Mouse (Mus musculus) MEL (cell line): ENCODE measurements at regions not wholly inside any gene's neighbourhood (a gene's known extent, or its start where the extent isn't known, plus 50 kb on each side); places are given as distances from the start of the nearest gene placed in this dataset.

Experiments
- DNase-seq: peaks from one replicate; pipeline ENCODE4 v3.0.0; 2011; ENCODE audit warnings: low read depth, low spot score
- H3K27ac ChIP-seq: 2 replicates; pipeline ENCODE4 v1.5.1; 2012; ENCODE audit warnings: low read depth, mild to moderate bottlenecking, control low read depth, low read length, moderate library complexity; ENCODE audit not compliant: control insufficient read depth
- H3K27me3 ChIP-seq, 2 experiments: fragments of 150-350 bp in 1 of 2; sonication (generic) in 1 of 2; 2 replicates each; pipeline ENCODE4 v1.6.1; 2012; ENCODE audit warnings: low read length in 2 of 2, mild to moderate bottlenecking in 2 of 2, improper control_type of control experiment in 1 of 2, moderate library complexity in 1 of 2; ENCODE audit not compliant: insufficient read depth in 2 of 2, control insufficient read depth in 1 of 2
- H3K36me3 ChIP-seq, 2 experiments: 2 replicates each; pipeline ENCODE4 v1.6.1; 2012 to 2014; ENCODE audit warnings: low read length in 2 of 2, improper control_type of control experiment in 1 of 2, inconsistent platforms in 1 of 2, mild to moderate bottlenecking in 1 of 2; ENCODE audit not compliant: insufficient read depth in 2 of 2, control insufficient read depth in 1 of 2
- H3K4me1 ChIP-seq, 2 experiments: fragments of 150-350 bp in 1 of 2; sonication (generic) in 1 of 2; 2 replicates each; pipeline ENCODE4 v1.6.1; 2012; ENCODE audit warnings: low read length in 2 of 2, improper control_type of control experiment in 1 of 2, mild to moderate bottlenecking in 1 of 2; ENCODE audit not compliant: insufficient read depth in 2 of 2, control insufficient read depth in 1 of 2
- H3K4me3 ChIP-seq, 2 experiments: fragments of 150-350 bp in 1 of 2; sonication (generic) in 1 of 2; 2 replicates each; pipeline ENCODE4 v1.5.1; 2012; ENCODE audit warnings: low read depth in 2 of 2, low read length in 2 of 2, mild to moderate bottlenecking in 2 of 2, moderate library complexity in 2 of 2, control low read depth in 1 of 2, improper control_type of control experiment in 1 of 2; ENCODE audit not compliant: control insufficient read depth in 1 of 2, insufficient read depth in 1 of 2
- H3K79me2 ChIP-seq: 2 replicates; pipeline ENCODE4 v1.6.1; 2012; ENCODE audit warnings: mild to moderate bottlenecking, low read length, moderate library complexity; ENCODE audit not compliant: control insufficient read depth, poor library complexity, insufficient read depth
- H3K9ac ChIP-seq: 2 replicates; pipeline ENCODE4 v1.6.1; 2012; ENCODE audit warnings: low read depth, mild to moderate bottlenecking, control low read depth, low read length, moderate library complexity; ENCODE audit not compliant: control insufficient read depth, poor library complexity, severe bottlenecking
- H3K9me3 ChIP-seq: fragments of 150-350 bp; sonication (generic); replicated peaks from 2 replicates; pipeline ENCODE4 v1.6.1; 2012; ENCODE audit warnings: mild to moderate bottlenecking, low read length, improper control_type of control experiment, moderate library complexity; ENCODE audit not compliant: insufficient read depth
- CHD1 ChIP-seq: IDR thresholded peaks from 2 replicates; pipeline ENCODE4 v1.6.1; 2012; ENCODE audit warnings: low read depth, mild to moderate bottlenecking, inconsistent platforms, low read length, improper control_type of control experiment
- CTCF ChIP-seq, 3 experiments: IDR thresholded peaks in 2 of 3; conservative IDR thresholded peaks in 1 of 3; 2 replicates each; pipeline ENCODE4 v1.5.1; 2011 to 2012; ENCODE audit warnings: low read length in 3 of 3, low read depth in 2 of 3, mild to moderate bottlenecking in 2 of 3, improper control_type of control experiment in 1 of 3, inconsistent platforms in 1 of 3, mixed read lengths in 1 of 3, moderate library complexity in 1 of 3; ENCODE audit not compliant: control insufficient read depth in 1 of 3, insufficient read depth in 1 of 3, poor library complexity in 1 of 3, severe bottlenecking in 1 of 3
- EP300 ChIP-seq, 2 experiments: IDR thresholded peaks; 2 replicates each; pipeline ENCODE4 v1.6.1; 2011; ENCODE audit warnings: improper control_type of control experiment in 2 of 2, low read length in 2 of 2, low read depth in 1 of 2, mild to moderate bottlenecking in 1 of 2
- HCFC1 ChIP-seq: IDR thresholded peaks from 2 replicates; pipeline ENCODE4 v1.6.1; 2012; ENCODE audit warnings: low read depth, mild to moderate bottlenecking, inconsistent platforms, low read length, improper control_type of control experiment, moderate library complexity
- JUND ChIP-seq: IDR thresholded peaks from 2 replicates; pipeline ENCODE4 v1.6.1; 2011; ENCODE audit warnings: low read depth, mild to moderate bottlenecking, improper control_type of control experiment, low read length
- KAT2A ChIP-seq: conservative IDR thresholded peaks from 2 replicates; pipeline ENCODE4 v1.6.1; 2012; ENCODE audit warnings: low read depth, low read length, improper control_type of control experiment, inconsistent platforms
- MAFK ChIP-seq: IDR thresholded peaks from 2 replicates; pipeline ENCODE4 v1.6.1; 2011; ENCODE audit warnings: low read depth, mild to moderate bottlenecking, low read length, improper control_type of control experiment, borderline replicate concordance
- MAX ChIP-seq: IDR thresholded peaks from 2 replicates; pipeline ENCODE4 v1.6.1; 2011; ENCODE audit warnings: low read length, improper control_type of control experiment
- MAZ ChIP-seq: IDR thresholded peaks from 2 replicates; pipeline ENCODE4 v1.6.1; 2012; ENCODE audit warnings: low read depth, mild to moderate bottlenecking, inconsistent platforms, low read length, improper control_type of control experiment
- MEF2A ChIP-seq: IDR thresholded peaks from 2 replicates; pipeline ENCODE4 v1.6.1; 2014; ENCODE audit warnings: low read depth, mild to moderate bottlenecking, inconsistent platforms, low read length, improper control_type of control experiment; ENCODE audit not compliant: poor library complexity, insufficient replicate concordance, severe bottlenecking; ENCODE audit errors: extremely low read depth
- MYB ChIP-seq: IDR thresholded peaks from 2 replicates; pipeline ENCODE4 v1.6.1; 2011; ENCODE audit warnings: mild to moderate bottlenecking, low read depth, low read length, improper control_type of control experiment
- NRF1 ChIP-seq: IDR thresholded peaks from 2 replicates; pipeline ENCODE4 v1.6.1; 2014; ENCODE audit warnings: low read depth, mild to moderate bottlenecking, inconsistent platforms, low read length, improper control_type of control experiment, moderate library complexity; ENCODE audit not compliant: poor library complexity, insufficient read depth, severe bottlenecking
- POLR2A ChIP-seq, 2 experiments: IDR thresholded peaks; 2 replicates each; pipeline ENCODE4 v1.6.1; 2011 to 2012; ENCODE audit warnings: low read length in 2 of 2, mild to moderate bottlenecking in 2 of 2, control low read depth in 1 of 2, improper control_type of control experiment in 1 of 2, low read depth in 1 of 2, moderate library complexity in 1 of 2; ENCODE audit not compliant: control insufficient read depth in 1 of 2, insufficient read depth in 1 of 2, poor library complexity in 1 of 2
- POLR2AphosphoS5 ChIP-seq: IDR thresholded peaks from 2 replicates; pipeline ENCODE4 v1.6.1; 2012; ENCODE audit warnings: low read depth, borderline replicate concordance, mild to moderate bottlenecking, inconsistent platforms, low read length, moderate library complexity, mixed read lengths
- RCOR1 ChIP-seq: IDR thresholded peaks from 2 replicates; pipeline ENCODE4 v1.6.1; 2012; ENCODE audit warnings: low read depth, mild to moderate bottlenecking, inconsistent platforms, low read length, improper control_type of control experiment
- SIN3A ChIP-seq: IDR thresholded peaks from 2 replicates; pipeline ENCODE4 v1.6.1; 2012; ENCODE audit warnings: low read length, improper control_type of control experiment, inconsistent platforms
- SMC3 ChIP-seq: IDR thresholded peaks from 2 replicates; pipeline ENCODE4 v1.6.1; 2011; ENCODE audit warnings: low read depth, low read length, improper control_type of control experiment
- TCF12 ChIP-seq: IDR thresholded peaks from 2 replicates; pipeline ENCODE4 v1.6.1; 2014; ENCODE audit warnings: low read depth, mild to moderate bottlenecking, inconsistent platforms, low read length, improper control_type of control experiment, moderate library complexity
- USF2 ChIP-seq, 2 experiments: IDR thresholded peaks; 2 replicates each; pipeline ENCODE4 v1.6.1; 2011 to 2012; ENCODE audit warnings: improper control_type of control experiment in 2 of 2, low read length in 2 of 2, borderline replicate concordance in 1 of 2, inconsistent platforms in 1 of 2, low read depth in 1 of 2, mild to moderate bottlenecking in 1 of 2; ENCODE audit not compliant: insufficient read depth in 1 of 2
- ZC3H11A ChIP-seq: IDR thresholded peaks from 2 replicates; pipeline ENCODE4 v1.6.1; 2012; ENCODE audit warnings: low read depth, mild to moderate bottlenecking, inconsistent platforms, low read length, improper control_type of control experiment
- ZKSCAN1 ChIP-seq: IDR thresholded peaks from 2 replicates; pipeline ENCODE4 v1.6.1; 2012; ENCODE audit warnings: low read depth, mild to moderate bottlenecking, inconsistent platforms, low read length, improper control_type of control experiment, moderate library complexity
- ZMIZ1 ChIP-seq: IDR thresholded peaks from 2 replicates; pipeline ENCODE4 v1.6.1; 2012; ENCODE audit warnings: low read depth, mild to moderate bottlenecking, inconsistent platforms, low read length, improper control_type of control experiment, moderate library complexity

- TF ChIP-seq SMC3 = no peak
- no peak for TF ChIP-seq JUND
- TF ChIP-seq ZMIZ1 = no peak
- no peak for TF ChIP-seq MAZ
- no peak for TF ChIP-seq MEF2A
- TF ChIP-seq MAX = no peak
- no peak for TF ChIP-seq SIN3A
- TF ChIP-seq POLR2AphosphoS5 = no peak
- no peak for TF ChIP-seq EP300 (IDR thresholded peaks at IDR 0.05; ENCODE audit: low read depth in 1 of 2, low read length in 2 of 2)
- no peak for TF ChIP-seq ZKSCAN1
- TF ChIP-seq USF2 (IDR thresholded peaks at IDR 0.05; ENCODE audit: borderline replicate concordance in 1 of 2, insufficient read depth in 1 of 2, low read depth in 1 of 2, low read length in 2 of 2) = no peak
- no peak for TF ChIP-seq MAFK
- no peak for TF ChIP-seq HCFC1
- no peak for TF ChIP-seq POLR2A (IDR thresholded peaks at IDR 0.05; ENCODE audit: control insufficient read depth in 1 of 2, insufficient read depth in 1 of 2, low read depth in 1 of 2, low read length in 2 of 2, poor library complexity in 1 of 2)
- no peak for TF ChIP-seq NRF1
- Histone ChIP-seq H3K4me1 (no peaks in the 10 kb centered on the region), H3K4me3 (no peak overlapping the region), H3K36me3 (no peaks in the 10 kb centered on the region), H3K79me2 (no peaks in the 10 kb centered on the region), H3K9me3 (no peaks in the 10 kb centered on the region), H3K27ac (no peak overlapping the region), H3K9ac (no peak overlapping the region), H3K27me3 (no peaks in the 10 kb centered on the region)
- DNase-seq = no peak
Observed at GRCm38 (mm10) chr1:51635881-51636515, 157.8 kb upstream of the Nabp1 start.

GRCm38 (mm10) chr1:51633795-51634194 is 155.6 kb upstream of the Nabp1 start:
- Histone ChIP-seq H3K9ac (no peak overlapping the region), H3K4me1 (no peaks in the 10 kb centered on the region), H3K27ac (no peak overlapping the region), H3K4me3 (no peak overlapping the region), H3K79me2 (no peaks in the 10 kb centered on the region), H3K9me3 (no peaks in the 10 kb centered on the region), H3K36me3 (no peaks in the 10 kb centered on the region), H3K27me3 (no peaks in the 10 kb centered on the region)
- no peak for DNase-seq
- TF ChIP-seq RCOR1 (no peak), SMC3 (no peak), TCF12 (no peak), CTCF (IDR thresholded peaks at IDR 0.05 in 2 of 3, conservative IDR thresholded peaks at IDR 0.05 in 1 of 3; ENCODE audit: control insufficient read depth in 1 of 3, insufficient read depth in 1 of 3, low read depth in 2 of 3, low read length in 3 of 3, poor library complexity in 1 of 3, severe bottlenecking in 1 of 3) (no peak), ZC3H11A (no peak), JUND (no peak), MAFK (no peak), CHD1 (no peak), KAT2A (no peak), HCFC1 (no peak), MYB (no peak), USF2 (IDR thresholded peaks at IDR 0.05; ENCODE audit: borderline replicate concordance in 1 of 2, insufficient read depth in 1 of 2, low read depth in 1 of 2, low read length in 2 of 2) (no peak)
- TF ChIP-seq, all 39 proteins: peak for 0
